Mouse (Mus musculus) thymus, adult 2 months (tissue): ENCODE data around the gene Rdh19. TPM values are rescaled to one million over a fixed set of nuclear protein-coding genes. Genes with fewer than 3 reads are reported as not detected.
"Not testable (repeated sequence)": the region's sequence is repeated elsewhere in the genome, so short reads cannot be mapped to it uniquely, and the experiment has no call there.

Source experiments
- DNase-seq: peaks from one replicate; pipeline ENCODE4 v3.0.0; 2021
- H3K27ac ChIP-seq: fragments of 200-500 bp; 2 replicates; pipeline ENCODE4 v1.5.1; 2012; ENCODE audit warnings: low read length, control low read depth; ENCODE audit not compliant: control insufficient read depth, insufficient read depth
- H3K27me3 ChIP-seq: fragments of 200-500 bp; 2 replicates; pipeline ENCODE4 v1.6.1; 2012; ENCODE audit warnings: mild to moderate bottlenecking, low read length, moderate library complexity, mixed read lengths; ENCODE audit not compliant: control insufficient read depth, insufficient read depth
- H3K36me3 ChIP-seq: fragments of 200-500 bp; 2 replicates; pipeline ENCODE4 v1.6.1; 2012; ENCODE audit warnings: mild to moderate bottlenecking, low read length, moderate library complexity; ENCODE audit not compliant: control insufficient read depth, insufficient read depth
- H3K4me1 ChIP-seq: fragments of 200-500 bp; replicated peaks from 2 replicates; pipeline ENCODE4 v1.6.1; 2012; ENCODE audit warnings: low read length; ENCODE audit not compliant: control insufficient read depth, insufficient read depth
- H3K4me3 ChIP-seq: fragments of 200-500 bp; 2 replicates; pipeline ENCODE4 v1.5.1; 2012; ENCODE audit warnings: mild to moderate bottlenecking, low read length, control low read depth, moderate library complexity; ENCODE audit not compliant: control insufficient read depth, insufficient read depth
- CTCF ChIP-seq: fragments of 200-500 bp; IDR thresholded peaks from 2 replicates; pipeline ENCODE4 v1.5.1; 2012; ENCODE audit warnings: mild to moderate bottlenecking, control low read depth, low read length, moderate library complexity, borderline replicate concordance; ENCODE audit not compliant: control insufficient read depth, poor library complexity, insufficient read depth; ENCODE audit errors: extremely low read depth
- POLR2A ChIP-seq: fragments of 200-500 bp; IDR thresholded peaks from 2 replicates; pipeline ENCODE4 v1.6.1; 2012; ENCODE audit warnings: mild to moderate bottlenecking, low read length, control low read depth, moderate library complexity; ENCODE audit not compliant: control insufficient read depth, poor library complexity, insufficient read depth; ENCODE audit errors: extremely low read depth
- WGBS: fragments of 180-500 bp; shearing (Covaris S2); methylation state at CpG from one replicate; pipeline ENCODE4 v1.1.7; 2018; 5-methylcytosine and 5-hydroxymethylcytosine counted together
- polyA plus RNA-seq: library from polyadenylated mRNA; depleted of rRNA; stranded (reverse); fragments of >200 nt; gene quantifications from 2 replicates; pipeline ENCODE4 v1.2.3, GENCODE M21; 2012; rRNA removed

Gene Rdh19
- not detected in 2 replicates for polyA plus RNA-seq

- no peak within 1 kb of the TSS for H3K27ac ChIP-seq
- no peaks in the 10 kb centered on the region for H3K27me3 ChIP-seq
- no peaks in the 10 kb centered on the region for H3K36me3 ChIP-seq
- WGBS: 91% methylated on average over 1 of the region's 1 CpGs
- no peak within 1 kb of the TSS for H3K4me3 ChIP-seq
- TF ChIP-seq POLR2A: no peak
- no peak for DNase-seq
- H3K4me1 ChIP-seq: no peaks in the 10 kb centered on the region
Observed at GRCm38 (mm10) chr10:127849628-127850027, at the start of gene Rdh19. Gene Rdh19 (plus strand): TSS chr10:127849928.

- H3K4me3 ChIP-seq: no peak within 1 kb of the TSS
- 93% methylated on average over 6 of the region's 6 CpGs for WGBS
- TF ChIP-seq CTCF: no peak
- no peak for TF ChIP-seq POLR2A
- no peak within 1 kb of the TSS for H3K27ac ChIP-seq
- no peaks in the 10 kb centered on the region for H3K4me1 ChIP-seq
- H3K36me3 ChIP-seq: no peaks in the 10 kb centered on the region
- no peak for DNase-seq
- H3K27me3 ChIP-seq: no peaks in the 10 kb centered on the region
Observed at GRCm38 (mm10) chr10:127800891-127801290, 48.8 kb upstream of the Rdh19 start, which contains the start of gene Rdh16. Gene Rdh16 (plus strand): TSS chr10:127801152.

GRCm38 (mm10) chr10:127801612-127802011, 48.1 kb upstream of the Rdh19 start:
- no peak overlapping the region for H3K4me3 ChIP-seq
- no peak overlapping the region for H3K27ac ChIP-seq
- no peak for DNase-seq
- H3K36me3 ChIP-seq: no peaks in the 10 kb centered on the region
- H3K27me3 ChIP-seq: no peaks in the 10 kb centered on the region
- no peaks in the 10 kb centered on the region for H3K4me1 ChIP-seq
- TF ChIP-seq POLR2A (no peak), CTCF (no peak)
- WGBS: 93% methylated on average over 2 of the region's 2 CpGs

- no peak for TF ChIP-seq POLR2A
- no peak for TF ChIP-seq CTCF
- H3K27ac ChIP-seq: no peak overlapping the region
- WGBS: 74% methylated on average over 5 of the region's 5 CpGs
- no peak overlapping the region for H3K4me3 ChIP-seq
- H3K27me3 ChIP-seq: no peaks in the 10 kb centered on the region
- DNase-seq: no peak
- H3K4me1 ChIP-seq: no peaks in the 10 kb centered on the region
- no peaks in the 10 kb centered on the region for H3K36me3 ChIP-seq
Observed at GRCm38 (mm10) chr10:127802236-127802635, 47.5 kb upstream of the Rdh19 start.

GRCm38 (mm10) chr10:127804416-127804815, 45.3 kb upstream of the Rdh19 start:
- 83% methylated on average over 7 of the region's 7 CpGs for WGBS
- DNase-seq: no peak

GRCm38 (mm10) chr10:127815888-127816287, 33.8 kb upstream of the Rdh19 start:
- H3K4me1 ChIP-seq: no peaks in the 10 kb centered on the region
- no peak overlapping the region for H3K4me3 ChIP-seq
- DNase-seq: no peak
- H3K27me3 ChIP-seq: no peaks in the 10 kb centered on the region
- H3K27ac ChIP-seq: no peak overlapping the region
- TF ChIP-seq CTCF (no peak), POLR2A (no peak)
- H3K36me3 ChIP-seq: no peaks in the 10 kb centered on the region

More at GRCm38 (mm10) chr10:127804416-127804815, 45.3 kb upstream of the Rdh19 start:
- H3K4me3 ChIP-seq: no peak overlapping the region
- H3K27ac ChIP-seq: no peak overlapping the region
- H3K27me3 ChIP-seq: no peaks in the 10 kb centered on the region
- TF ChIP-seq CTCF: no peak
- no peak for TF ChIP-seq POLR2A
- H3K4me1 ChIP-seq: no peaks in the 10 kb centered on the region
- H3K36me3 ChIP-seq: no peaks in the 10 kb centered on the region

- H3K27ac ChIP-seq, H3K27me3 ChIP-seq, H3K4me3 ChIP-seq, DNase-seq, H3K36me3 ChIP-seq, H3K4me1 ChIP-seq: not testable (repeated sequence)
- WGBS: 86% methylated on average over 4 of the region's 4 CpGs
Observed at GRCm38 (mm10) chr10:127817268-127817910, 32.3 kb upstream of the Rdh19 start.

GRCm38 (mm10) chr10:127821806-127822205, 27.9 kb upstream of the Rdh19 start:
- DNase-seq, H3K27me3 ChIP-seq, H3K4me1 ChIP-seq, H3K4me3 ChIP-seq, H3K27ac ChIP-seq, H3K36me3 ChIP-seq: not testable (repeated sequence)
- WGBS: 95% methylated on average over 2 of the region's 2 CpGs
